16 mouse cellular contexts compared by ENCODE assay signal in the genomic region with DNA sequence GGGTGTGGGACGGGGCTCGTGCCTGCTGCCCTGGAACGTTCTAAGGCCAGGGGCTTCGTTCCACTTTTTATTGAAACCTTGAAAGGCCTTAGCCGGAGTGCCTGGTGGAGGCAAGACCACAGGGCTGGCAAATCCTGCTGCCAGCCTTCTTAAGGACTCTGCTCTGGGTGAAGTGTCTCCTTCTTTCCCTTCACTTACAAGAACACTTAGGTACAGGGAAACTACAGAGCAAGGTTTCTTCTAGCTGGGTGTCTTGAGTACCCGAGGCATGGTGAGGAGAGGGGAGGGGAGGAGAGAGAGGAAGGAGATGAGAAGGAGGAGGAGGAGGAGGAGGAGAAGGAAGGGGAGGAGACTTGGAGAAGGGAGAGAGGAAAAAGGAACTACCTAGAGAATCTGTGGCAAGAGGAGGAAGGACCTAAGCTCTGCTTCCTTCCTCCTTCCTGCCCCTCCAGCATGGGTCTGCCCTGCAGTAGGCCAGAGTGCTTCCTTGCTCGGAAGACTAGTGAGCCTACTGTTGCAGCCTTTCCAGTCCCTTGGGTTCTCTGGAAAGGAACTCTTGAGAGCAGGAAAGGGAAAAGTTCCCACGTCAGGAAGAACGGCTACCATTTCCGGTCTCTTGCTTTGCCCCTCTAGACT.
A peak's percentile ranks its signal among the peaks of the same experiment; 100 is the strongest.
DNase-seq lines count a peak whose midpoint lies in the region; ATAC-seq and TF ChIP-seq lines count a peak whose summit lies in the region.
"Had no signal": no experiment of that assay in that cellular context is flagged by ENCODE, and none has a peak within 500 bp of the region (broad histone marks: within the 10 kb centered on the region; RNA-seq: fewer than 3 reads in every experiment).

No protein-coding gene starts in this region.

- 79% methylated on average over 10 of the region's 10 CpGs for WGBS in heart, embryonic 10.5 days
- WGBS in intestine, embryonic 16.5 days = 70% methylated on average over 10 of the region's 10 CpGs

- H3K27ac ChIP-seq in heart, embryonic 10.5 days = peak overlapping the region; percentile 62
- H3K27ac ChIP-seq in MEL (ENCODE audit: control insufficient read depth, low read depth, low read length) = no peak overlapping the region
- H3K27ac ChIP-seq in intestine, embryonic 16.5 days (ENCODE audit: low read length) = peak overlapping the region; percentile 64
- H3K27ac ChIP-seq: forebrain, embryonic 15.5 days; heart, adult 2 months; hindbrain, embryonic 15.5 days; liver, embryonic 14.5 days had no signal

- no peak for TF ChIP-seq EP300 in MEL (IDR thresholded peaks at IDR 0.05; ENCODE audit: low read depth in 1 of 2, low read length in 2 of 2)

- H3K4me1 ChIP-seq in heart, embryonic 10.5 days = peaks cover 21% of the 10 kb centered on the region
- H3K4me1 ChIP-seq in MEL (ENCODE audit: control insufficient read depth in 1 of 2, insufficient read depth in 2 of 2, low read length in 2 of 2) = peaks cover 4 to 19% of the 10 kb centered on the region in 2 experiments
- peaks cover 6% of the 10 kb centered on the region; the same call in 1 of the 2 replicates for H3K4me1 ChIP-seq in intestine, embryonic 16.5 days (ENCODE audit: control insufficient read depth, insufficient read depth, low read length)
- H3K4me1 ChIP-seq: hindbrain, embryonic 15.5 days had no signal

- TF ChIP-seq CTCF in MEL (IDR thresholded peaks at IDR 0.05 in 2 of 3, conservative IDR thresholded peaks at IDR 0.05 in 1 of 3; ENCODE audit: control insufficient read depth in 1 of 3, insufficient read depth in 1 of 3, low read depth in 2 of 3, low read length in 3 of 3, poor library complexity in 1 of 3, severe bottlenecking in 1 of 3) = no peak

- no peak for DNase-seq in heart, embryonic 10.5 days (ENCODE audit: low spot score)
- DNase-seq in heart, adult 8-10 months (ENCODE audit: low spot score) = no peak
- DNase-seq in MEL (ENCODE audit: low read depth, low spot score) = peak; percentile 9
- no peak for DNase-seq in liver
- no peak for DNase-seq in right cerebral cortex, postnatal 14 days
- no peak for DNase-seq in ovary, postnatal 14 days (ENCODE audit: low spot score)
- DNase-seq: heart, adult 2 months; heart, postnatal 14 days; kidney, postnatal 25 days; right cerebral cortex, adult 18-20 months; thymus, adult 18-20 months had no signal

- H3K4me2 ChIP-seq in intestine, embryonic 16.5 days (ENCODE audit: low read depth, low read length) = no peak overlapping the region
- H3K4me2 ChIP-seq: forebrain, embryonic 15.5 days; hindbrain, embryonic 15.5 days had no signal

- no peaks in the 10 kb centered on the region for H3K9me3 ChIP-seq in heart, embryonic 10.5 days
- H3K9me3 ChIP-seq in MEL (replicated peaks; ENCODE audit: insufficient read depth, low read length) = no peaks in the 10 kb centered on the region
- H3K9me3 ChIP-seq in intestine, embryonic 16.5 days (ENCODE audit: control insufficient read depth, low read length) = no peaks in the 10 kb centered on the region
- H3K9me3 ChIP-seq: forebrain, embryonic 15.5 days; hindbrain, embryonic 15.5 days had no signal

- H3K27me3 ChIP-seq in heart, embryonic 10.5 days (ENCODE audit: insufficient read depth, poor library complexity, severe bottlenecking) = no peaks in the 10 kb centered on the region
- H3K27me3 ChIP-seq in MEL (ENCODE audit: control insufficient read depth in 1 of 2, insufficient read depth in 2 of 2, low read length in 2 of 2) = no peaks in the 10 kb centered on the region
- no peaks in the 10 kb centered on the region for H3K27me3 ChIP-seq in intestine, embryonic 16.5 days (replicated peaks; ENCODE audit: control insufficient read depth, insufficient read depth, low read length)
- H3K27me3 ChIP-seq: forebrain, embryonic 15.5 days; hindbrain, embryonic 15.5 days had no signal

- TF ChIP-seq RAD21 in MEL (IDR thresholded peaks at IDR 0.05; ENCODE audit: low read depth, low read length) = no peak

- H3K36me3 ChIP-seq in heart, embryonic 10.5 days = no peaks in the 10 kb centered on the region
- peaks cover 0 to 21% of the 10 kb centered on the region in 2 experiments; a peak in 2 of 4 replicates for H3K36me3 ChIP-seq in MEL (ENCODE audit: control insufficient read depth in 1 of 2, insufficient read depth in 2 of 2, low read length in 2 of 2)
- H3K36me3 ChIP-seq in intestine, embryonic 16.5 days (ENCODE audit: control insufficient read depth, insufficient read depth, low read length) = no peaks in the 10 kb centered on the region
- H3K36me3 ChIP-seq: forebrain, embryonic 15.5 days; hindbrain, embryonic 15.5 days had no signal

- no peak for TF ChIP-seq POLR2A in MEL (IDR thresholded peaks at IDR 0.05; ENCODE audit: control insufficient read depth in 1 of 2, insufficient read depth in 1 of 2, low read depth in 1 of 2, low read length in 2 of 2, poor library complexity in 1 of 2)

- no peak overlapping the region for H3K9ac ChIP-seq in MEL (ENCODE audit: control insufficient read depth, low read depth, low read length, poor library complexity, severe bottlenecking)
- H3K9ac ChIP-seq in intestine, embryonic 16.5 days (ENCODE audit: low read depth, low read length) = no peak overlapping the region
- H3K9ac ChIP-seq: forebrain, embryonic 15.5 days; hindbrain, embryonic 15.5 days; liver, embryonic 14.5 days had no signal

- H3K79me2 ChIP-seq in MEL (ENCODE audit: control insufficient read depth, insufficient read depth, low read length, poor library complexity) = no peaks in the 10 kb centered on the region; the same call in 1 of the 2 replicates

- H3K4me3 ChIP-seq in heart, embryonic 10.5 days = no peak overlapping the region
- H3K4me3 ChIP-seq in MEL (ENCODE audit: control insufficient read depth in 1 of 2, insufficient read depth in 1 of 2, low read depth in 2 of 2, low read length in 2 of 2) = no peak overlapping the region
- no peak overlapping the region for H3K4me3 ChIP-seq in intestine, embryonic 16.5 days (ENCODE audit: low read length)
- H3K4me3 ChIP-seq: forebrain, embryonic 15.5 days; heart, adult 2 months; hindbrain, embryonic 15.5 days had no signal

- peak; percentile 58; the same call in 1 of the 2 replicates for ATAC-seq in intestine, embryonic 16.5 days
- peak; percentile 85 for ATAC-seq in megakaryocyte, adult 5-6 weeks (ENCODE audit: poor library complexity, severe bottlenecking)
- ATAC-seq: forebrain, embryonic 15.5 days had no signal

TF ChIP-seq in MEL, 35 proteins besides CTCF, POLR2A, EP300 and RAD21:
- TF ChIP-seq POLR2AphosphoS2 (IDR thresholded peaks at IDR 0.05; ENCODE audit: low read length) (no peak), MYC (IDR thresholded peaks at IDR 0.05; ENCODE audit: low read depth, low read length) (no peak), TAL1 (IDR thresholded peaks at IDR 0.05; ENCODE audit: low read length) (no peak), ZKSCAN1 (IDR thresholded peaks at IDR 0.05; ENCODE audit: low read depth, low read length) (no peak), ZNF384 (IDR thresholded peaks at IDR 0.05; ENCODE audit: low read depth, low read length) (no peak), MXI1 (IDR thresholded peaks at IDR 0.05; ENCODE audit: low read depth, low read length) (no peak), USF2 (IDR thresholded peaks at IDR 0.05; ENCODE audit: borderline replicate concordance in 1 of 2, insufficient read depth in 1 of 2, low read depth in 1 of 2, low read length in 2 of 2) (no peak), CHD1 (IDR thresholded peaks at IDR 0.05; ENCODE audit: low read depth, low read length) (no peak), RCOR1 (IDR thresholded peaks at IDR 0.05; ENCODE audit: low read depth, low read length) (no peak), ETS1 (IDR thresholded peaks at IDR 0.05; ENCODE audit: low read depth, low read length) (no peak), MEF2A (IDR thresholded peaks at IDR 0.05; ENCODE audit: extremely low read depth, insufficient replicate concordance, low read depth, low read length, poor library complexity, severe bottlenecking) (no peak), MAFK (IDR thresholded peaks at IDR 0.05; ENCODE audit: borderline replicate concordance, low read depth, low read length) (no peak), ELF1 (IDR thresholded peaks at IDR 0.05; ENCODE audit: low read depth, low read length) (no peak), GABPA (IDR thresholded peaks at IDR 0.05; ENCODE audit: low read depth, low read length) (no peak), MYB (IDR thresholded peaks at IDR 0.05; ENCODE audit: low read depth, low read length) (no peak)
